Mouse (Mus musculus): ENCODE data around the gene Csf1.

Gene Csf1

GRCm38 (mm10) chr3:107759929-107760581 lies at the start of gene Csf1:
Csf1 (minus strand) TSS chr3:107760469.
- DNase-seq (ENCODE audit: extremely low read depth, low read depth): peak; percentile 27

GRCm38 (mm10) chr3:107808013-107808750 lies 47.9 kb upstream of the Csf1 start:
- no peak for DNase-seq (ENCODE audit: extremely low read depth, low read depth)

- DNase-seq (ENCODE audit: extremely low read depth, low read depth): no peak
These were observed 47.2 kb upstream of the Csf1 start for GRCm38 (mm10) chr3:107807386-107807974.

GRCm38 (mm10) chr3:107806916-107807315 lies 46.6 kb upstream of the Csf1 start:
- DNase-seq (ENCODE audit: extremely low read depth, low read depth): no peak

GRCm38 (mm10) chr3:107804799-107805198 lies 44.5 kb upstream of the Csf1 start:
- no peak for DNase-seq (ENCODE audit: extremely low read depth, low read depth)

GRCm38 (mm10) chr3:107802185-107802946 lies 42.1 kb upstream of the Csf1 start:
- no peak for DNase-seq (ENCODE audit: extremely low read depth, low read depth)

- no peak for DNase-seq (ENCODE audit: extremely low read depth, low read depth)
These were observed 38.7 kb upstream of the Csf1 start for GRCm38 (mm10) chr3:107798946-107799345.

GRCm38 (mm10) chr3:107796191-107796983 lies 36.1 kb upstream of the Csf1 start:
- no peak for DNase-seq (ENCODE audit: extremely low read depth, low read depth)

- DNase-seq (ENCODE audit: extremely low read depth, low read depth): no peak
These were observed 34.6 kb upstream of the Csf1 start for GRCm38 (mm10) chr3:107794890-107795289.

GRCm38 (mm10) chr3:107793300-107794201 lies 33.3 kb upstream of the Csf1 start:
- DNase-seq (ENCODE audit: extremely low read depth, low read depth): no peak

- no peak for DNase-seq (ENCODE audit: extremely low read depth, low read depth)
These were observed 32.5 kb upstream of the Csf1 start for GRCm38 (mm10) chr3:107792736-107793135.

GRCm38 (mm10) chr3:107790766-107791303 lies 30.6 kb upstream of the Csf1 start:
- DNase-seq (ENCODE audit: extremely low read depth, low read depth): no peak

- DNase-seq (ENCODE audit: extremely low read depth, low read depth): no peak
These were observed 30.0 kb upstream of the Csf1 start for GRCm38 (mm10) chr3:107790227-107790626.

GRCm38 (mm10) chr3:107788885-107789284 lies 28.6 kb upstream of the Csf1 start:
- DNase-seq (ENCODE audit: extremely low read depth, low read depth): no peak

- no peak for DNase-seq (ENCODE audit: extremely low read depth, low read depth)
These were observed 27.6 kb upstream of the Csf1 start for GRCm38 (mm10) chr3:107787613-107788501.

GRCm38 (mm10) chr3:107786980-107787612 lies 26.8 kb upstream of the Csf1 start:
- DNase-seq (ENCODE audit: extremely low read depth, low read depth): no peak

- DNase-seq (ENCODE audit: extremely low read depth, low read depth): no peak
These were observed 26.1 kb upstream of the Csf1 start for GRCm38 (mm10) chr3:107786344-107786743.

- no peak for DNase-seq (ENCODE audit: extremely low read depth, low read depth)
These were observed 25.3 kb upstream of the Csf1 start for GRCm38 (mm10) chr3:107785546-107785945.

Measured in MEL-GATA-1-ER (cell line).